Mouse (Mus musculus) limb, embryonic 14.5 days (tissue): Measurements from ENCODE around the gene Btbd10. TPM values are rescaled to one million over a fixed set of nuclear protein-coding genes. Genes with fewer than 3 reads are reported as not detected.

Experiments
- ATAC-seq: fragments of 200-750 bp; cut with Nextera tagmentation; 2 replicates; pipeline ENCODE4 v1.8.0; 2017; ENCODE audit warnings: low read depth, moderate number of reproducible peaks, moderate TSS enrichment; ENCODE audit not compliant: low FRiP score
- DNase-seq: peaks from one replicate; pipeline ENCODE4 v3.0.0-alpha.2; 2015; ENCODE audit warnings: low spot score
- H3K27ac ChIP-seq: fragments of 300-500 bp; sonication (generic); replicated peaks from 2 replicates; pipeline ENCODE4 v1.5.1; 2014; ENCODE audit warnings: low read depth, mild to moderate bottlenecking, low read length, moderate library complexity, mixed read lengths
- H3K27me3 ChIP-seq: fragments of 300-500 bp; sonication (generic); 2 replicates; pipeline ENCODE4 v1.6.1; 2014; ENCODE audit warnings: low read length, mixed read lengths; ENCODE audit not compliant: control insufficient read depth, insufficient read depth
- H3K36me3 ChIP-seq: fragments of 300-500 bp; sonication (generic); 2 replicates; pipeline ENCODE4 v1.6.1; 2014; ENCODE audit warnings: mild to moderate bottlenecking, low read length, moderate library complexity, mixed read lengths; ENCODE audit not compliant: control insufficient read depth, insufficient read depth
- H3K4me1 ChIP-seq: fragments of 300-500 bp; sonication (generic); 2 replicates; pipeline ENCODE4 v1.6.1; 2014; ENCODE audit warnings: antibody characterized with exemption, low read length, mixed read lengths; ENCODE audit not compliant: control insufficient read depth, insufficient read depth
- H3K4me2 ChIP-seq: fragments of 300-500 bp; sonication (generic); replicated peaks from 2 replicates; pipeline ENCODE4 v1.6.1; 2014; ENCODE audit warnings: low read depth, mild to moderate bottlenecking, low read length, moderate library complexity; ENCODE audit not compliant: severe bottlenecking
- H3K4me3 ChIP-seq: fragments of 300-500 bp; sonication (generic); replicated peaks from 2 replicates; pipeline ENCODE4 v1.5.1; 2014; ENCODE audit warnings: low read length
- H3K9ac ChIP-seq: fragments of 300-500 bp; sonication (generic); 2 replicates; pipeline ENCODE4 v1.6.1; 2014; ENCODE audit warnings: mild to moderate bottlenecking, low read depth, low read length, moderate library complexity; ENCODE audit not compliant: severe bottlenecking
- H3K9me3 ChIP-seq: fragments of 300-500 bp; sonication (generic); 2 replicates; pipeline ENCODE4 v1.6.1; 2016; ENCODE audit warnings: low read length; ENCODE audit not compliant: control insufficient read depth
- POLR2A ChIP-seq: fragments of 200-500 bp; IDR thresholded peaks from 2 replicates; pipeline ENCODE4 v1.8.0; 2012; ENCODE audit warnings: inconsistent platforms, mild to moderate bottlenecking, moderate library complexity, borderline replicate concordance; ENCODE audit not compliant: insufficient read depth, insufficient read length; ENCODE audit errors: extremely low read depth
- WGBS: fragments of 180-500 bp; shearing (Covaris S2); extraction: QIAGEN DNeasy Blood & Tissue Kit; methylation state at CpG from one replicate; pipeline ENCODE4 v1.1.7; 2014; 5-methylcytosine and 5-hydroxymethylcytosine counted together
- polyA plus RNA-seq, 2 experiments: library from polyadenylated mRNA; depleted of rRNA in 1 of 2; stranded (reverse) in 1 of 2; unstranded in 1 of 2; fragments of >200 nt; fragmentation: Nextera tagmentation in 1 of 2; extraction: Ambion mirVana in 1 of 2; gene quantifications; 2 replicates each; pipeline versions ENCODE4 v1.2.1 to v1.2.3; 2012 to 2014

The Btbd10 gene
- polyA plus RNA-seq, 2 experiments = 24.9 to 30.1 TPM

DNA sequence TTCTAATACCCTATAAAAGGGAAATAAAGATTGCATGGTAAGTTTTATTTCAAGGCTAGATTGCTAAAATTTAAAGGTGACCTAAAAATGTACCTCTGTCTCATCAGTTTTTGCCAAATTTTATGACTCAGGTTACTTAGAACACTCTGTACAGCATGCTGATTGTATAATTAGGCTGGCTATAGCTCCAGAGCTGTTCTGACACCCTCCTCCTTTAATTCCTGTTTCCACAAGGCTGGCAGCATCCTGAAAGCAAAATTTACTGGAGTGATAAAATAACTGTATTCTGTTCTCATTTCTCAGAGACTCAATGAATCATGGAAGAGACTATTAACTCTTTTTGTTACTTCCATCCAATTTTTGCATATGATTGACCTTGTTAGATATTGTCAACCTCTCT lies 35.2 kb downstream of the Btbd10 start:
- no peak for DNase-seq
- H3K4me2 ChIP-seq = no peak overlapping the region

DNA sequence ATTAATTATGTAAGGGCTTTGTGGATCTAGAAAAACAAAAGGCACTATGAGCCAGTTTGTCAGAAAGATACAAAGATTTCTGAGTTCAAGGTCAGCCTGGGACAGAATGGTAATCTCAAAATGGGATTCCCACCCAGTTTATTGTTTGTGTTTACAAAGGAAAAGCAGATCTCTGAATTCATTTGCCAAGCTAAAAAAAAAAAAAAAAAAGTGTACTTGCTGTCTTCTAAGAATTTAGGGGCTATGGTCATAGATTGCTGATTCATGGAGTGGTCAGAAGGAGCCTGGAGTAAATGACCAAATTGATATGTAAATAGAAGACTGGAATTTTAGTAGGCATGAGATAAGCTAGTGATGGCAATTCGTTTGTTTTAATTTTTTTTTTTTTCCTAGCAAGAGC lies 49.1 kb downstream of the Btbd10 start:
- H3K36me3 ChIP-seq = peaks cover 12% of the 10 kb centered on the region
- WGBS = 69% methylated on average over 1 of the region's 1 CpGs
- no peaks in the 10 kb centered on the region for H3K9me3 ChIP-seq
- DNase-seq = no peak
- no peak for ATAC-seq
- H3K4me3 ChIP-seq = no peak overlapping the region
- H3K27ac ChIP-seq = no peak overlapping the region
- TF ChIP-seq POLR2A = no peak
- H3K9ac ChIP-seq = no peak overlapping the region
- no peaks in the 10 kb centered on the region for H3K4me1 ChIP-seq
- no peaks in the 10 kb centered on the region for H3K27me3 ChIP-seq
- H3K4me2 ChIP-seq = no peak overlapping the region

More for the DNA sequence above, 35.2 kb downstream of the Btbd10 start:
- no peaks in the 10 kb centered on the region for H3K27me3 ChIP-seq
- H3K4me1 ChIP-seq = no peaks in the 10 kb centered on the region
- no peak for TF ChIP-seq POLR2A
- no peak overlapping the region for H3K27ac ChIP-seq
- no peaks in the 10 kb centered on the region for H3K9me3 ChIP-seq
- H3K9ac ChIP-seq = no peak overlapping the region
- H3K36me3 ChIP-seq = no peaks in the 10 kb centered on the region; the same call in 1 of the 2 replicates
- ATAC-seq = no peak
- no peak overlapping the region for H3K4me3 ChIP-seq

DNA sequence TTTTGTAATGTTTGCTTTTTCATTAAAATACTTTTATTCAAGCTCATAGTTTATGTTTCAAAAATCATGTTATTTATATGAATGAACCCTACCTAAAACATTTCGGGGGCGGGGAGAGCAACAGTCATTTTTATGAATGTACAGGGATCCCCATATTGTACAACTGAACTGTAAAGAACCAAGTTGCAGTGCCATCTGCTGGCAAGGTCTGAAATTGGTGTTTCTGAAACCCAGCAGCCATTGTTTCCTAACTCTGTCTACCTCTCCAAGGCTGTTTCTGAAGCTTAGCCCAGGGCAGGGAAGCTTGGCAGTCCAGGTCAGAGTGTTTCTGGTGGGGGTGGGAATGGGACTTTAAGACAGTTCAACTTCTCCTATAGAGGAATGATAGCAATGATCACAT lies 57.4 kb downstream of the Btbd10 start:
- ATAC-seq (0 out of 2 replicates have a peak, but pooled peaks have one; percentile 42), DNase-seq (peak; percentile 79)
- no peaks in the 10 kb centered on the region for H3K9me3 ChIP-seq
- no peak overlapping the region for H3K9ac ChIP-seq
- 9% methylated on average over 2 of the region's 2 CpGs for WGBS
- H3K27ac ChIP-seq = no peak overlapping the region
- H3K27me3 ChIP-seq = no peaks in the 10 kb centered on the region
- no peak overlapping the region for H3K4me3 ChIP-seq
- TF ChIP-seq POLR2A = no peak
- H3K36me3 ChIP-seq = peaks cover 8% of the 10 kb centered on the region; the same call in 1 of the 2 replicates
- H3K4me2 ChIP-seq = no peak overlapping the region
- no peaks in the 10 kb centered on the region; the same call in 1 of the 2 replicates for H3K4me1 ChIP-seq

DNA sequence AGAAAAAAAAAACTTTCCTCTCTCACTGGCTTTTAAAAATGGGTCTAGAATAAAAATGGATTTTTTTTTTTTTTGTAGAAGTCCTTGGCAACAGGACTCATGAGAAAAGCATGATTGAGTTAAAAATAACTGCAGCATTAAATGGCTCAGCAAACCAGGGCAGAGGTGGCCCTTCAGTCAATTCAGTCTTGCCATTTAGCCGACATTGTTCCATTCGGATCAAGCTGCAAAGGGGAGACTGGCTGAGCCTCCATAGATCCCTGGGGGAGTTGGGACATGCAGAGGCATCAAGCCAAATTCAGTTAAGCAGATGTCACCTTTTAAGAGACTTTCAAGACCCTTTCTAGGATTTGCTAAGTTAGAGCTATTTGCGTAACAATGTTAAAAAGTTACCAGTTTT lies 59.1 kb downstream of the Btbd10 start:
- no peak overlapping the region for H3K4me2 ChIP-seq
- no peaks in the 10 kb centered on the region for H3K27me3 ChIP-seq
- DNase-seq = no peak
- H3K27ac ChIP-seq = no peak overlapping the region
- no peaks in the 10 kb centered on the region for H3K36me3 ChIP-seq
- ATAC-seq = no peak
- no peaks in the 10 kb centered on the region for H3K9me3 ChIP-seq
- H3K9ac ChIP-seq = no peak overlapping the region
- WGBS = 78% methylated on average over 3 of the region's 3 CpGs
- H3K4me1 ChIP-seq = no peaks in the 10 kb centered on the region; the same call in 1 of the 2 replicates
- no peak for TF ChIP-seq POLR2A
- H3K4me3 ChIP-seq = no peak overlapping the region

DNA sequence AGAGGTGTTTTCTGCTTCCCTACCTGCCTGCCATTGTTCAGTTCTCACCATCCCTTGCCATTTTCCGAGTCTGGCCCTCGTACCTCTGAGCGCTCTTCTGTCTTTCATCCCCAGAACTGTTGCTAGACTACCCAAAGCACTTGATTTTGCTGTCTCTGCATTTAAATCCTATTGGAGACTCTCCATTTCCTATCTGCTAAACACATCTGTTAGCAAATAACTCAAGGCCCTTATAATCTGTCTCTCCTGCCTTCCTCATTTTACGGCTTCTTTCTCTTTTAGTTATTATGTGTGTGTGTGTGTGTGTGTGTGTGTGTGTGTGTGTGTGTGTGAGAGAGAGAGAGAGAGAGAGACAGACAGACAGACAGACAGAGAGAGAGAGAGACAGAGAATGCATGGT lies 71.4 kb downstream of the Btbd10 start:
- ATAC-seq = no peak
- Histone ChIP-seq H3K36me3 (peaks cover 3% of the 10 kb centered on the region; the same call in 1 of the 2 replicates), H3K4me2 (no peak overlapping the region), H3K9me3 (no peaks in the 10 kb centered on the region), H3K9ac (no peak overlapping the region), H3K27me3 (no peaks in the 10 kb centered on the region), H3K4me3 (no peak overlapping the region), H3K4me1 (0 out of 2 replicates have a peak, but pooled peaks cover 4% of the 10 kb centered on the region), H3K27ac (no peak overlapping the region)
- 91% methylated on average over 4 of the region's 4 CpGs for WGBS
- no peak for DNase-seq
- no peak for TF ChIP-seq POLR2A
